Mouse (Mus musculus): ENCODE results near the gene Gpld1. TPM values are rescaled to one million over a fixed set of nuclear protein-coding genes. Genes with fewer than 3 reads are reported as not detected.
A peak's percentile ranks its signal among the peaks of the same experiment; 100 is the strongest.

Gene Gpld1
- polyA plus RNA-seq, 1 experiment from 2014 or later = 0.27 TPM

- Histone ChIP-seq H3K9me3 (ENCODE audit: control insufficient read depth, low read length) (no peaks in the 10 kb centered on the region), H3K9ac (ENCODE audit: low read length) (no peak overlapping the region), H3K36me3 (ENCODE audit: control insufficient read depth, insufficient read depth, low read length) (peaks cover 53% of the 10 kb centered on the region), H3K27ac (replicated peaks in 1 of 2; ENCODE audit: control insufficient read depth in 1 of 2, insufficient read depth in 1 of 2, low read depth in 2 of 2, low read length in 2 of 2) (no peak overlapping the region), H3K4me2 (ENCODE audit: low read length) (no peak overlapping the region), H3K4me1 (ENCODE audit: control insufficient read depth in 2 of 2, insufficient read depth in 2 of 2, low read length in 2 of 2) (peaks cover 5 to 11% of the 10 kb centered on the region in 2 experiments; a peak in 2 of 4 replicates), H3K27me3 (ENCODE audit: control insufficient read depth, insufficient read depth, low read length) (no peaks in the 10 kb centered on the region), H3K4me3 (ENCODE audit: control insufficient read depth in 1 of 2, insufficient read depth in 1 of 2, low read depth in 1 of 2, low read length in 2 of 2) (no peak overlapping the region)
- WGBS = 91% methylated on average over 7 of the region's 7 CpGs
- ATAC-seq (ENCODE audit: insufficient number of reproducible peaks, insufficient read depth, low FRiP score, low read depth) = no peak
These were observed 29.4 kb upstream of the Gpld1 start for GRCm38 (mm10) chr13:24913576-24913975.

DNA sequence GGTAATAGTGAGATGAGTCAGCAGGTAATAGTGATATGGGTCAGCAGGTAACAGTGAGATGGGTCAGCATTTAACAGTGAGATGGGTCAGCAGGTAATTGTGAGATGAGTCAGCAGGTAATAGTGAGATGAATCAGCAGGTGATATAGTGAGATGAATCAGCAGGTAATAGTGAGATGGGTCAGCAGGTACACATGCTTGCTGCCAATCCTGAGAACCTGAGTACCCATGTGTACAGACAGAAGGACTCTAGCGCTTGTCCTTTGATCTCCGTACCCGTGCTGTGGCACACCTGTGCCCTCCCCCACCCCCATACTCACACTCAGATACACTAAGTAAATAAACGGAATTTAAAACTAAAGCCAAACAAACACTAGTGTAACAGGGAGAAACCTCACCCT is 28.0 kb upstream of the Gpld1 start:
- H3K9me3 ChIP-seq (ENCODE audit: control insufficient read depth, low read length) = no peaks in the 10 kb centered on the region
- H3K36me3 ChIP-seq (ENCODE audit: control insufficient read depth, insufficient read depth, low read length) = peaks cover 64% of the 10 kb centered on the region
- no peak for ATAC-seq (ENCODE audit: insufficient number of reproducible peaks, insufficient read depth, low FRiP score, low read depth)
- no peak overlapping the region for H3K9ac ChIP-seq (ENCODE audit: low read length)
- H3K27me3 ChIP-seq (ENCODE audit: control insufficient read depth, insufficient read depth, low read length) = no peaks in the 10 kb centered on the region
- H3K4me2 ChIP-seq (ENCODE audit: low read length) = no peak overlapping the region
- H3K27ac ChIP-seq (replicated peaks in 1 of 2; ENCODE audit: control insufficient read depth in 1 of 2, insufficient read depth in 1 of 2, low read depth in 2 of 2, low read length in 2 of 2) = no peak overlapping the region
- no peak overlapping the region for H3K4me3 ChIP-seq (ENCODE audit: control insufficient read depth in 1 of 2, insufficient read depth in 1 of 2, low read depth in 1 of 2, low read length in 2 of 2)
- WGBS = 74% methylated on average over 4 of the region's 4 CpGs
- H3K4me1 ChIP-seq (ENCODE audit: control insufficient read depth in 2 of 2, insufficient read depth in 2 of 2, low read length in 2 of 2) = peaks cover 5 to 11% of the 10 kb centered on the region in 2 experiments; a peak in 2 of 4 replicates

- WGBS = 57% methylated on average over 13 of the region's 13 CpGs
- Histone ChIP-seq H3K27ac (replicated peaks in 1 of 2; ENCODE audit: control insufficient read depth in 1 of 2, insufficient read depth in 1 of 2, low read depth in 2 of 2, low read length in 2 of 2) (no peak overlapping the region), H3K4me1 (ENCODE audit: control insufficient read depth in 2 of 2, insufficient read depth in 2 of 2, low read length in 2 of 2) (peaks cover 5 to 11% of the 10 kb centered on the region in 2 experiments; a peak in 2 of 4 replicates), H3K27me3 (ENCODE audit: control insufficient read depth, insufficient read depth, low read length) (no peaks in the 10 kb centered on the region), H3K9me3 (ENCODE audit: control insufficient read depth, low read length) (no peaks in the 10 kb centered on the region), H3K36me3 (ENCODE audit: control insufficient read depth, insufficient read depth, low read length) (peaks cover 59% of the 10 kb centered on the region), H3K4me3 (ENCODE audit: control insufficient read depth in 1 of 2, insufficient read depth in 1 of 2, low read depth in 1 of 2, low read length in 2 of 2) (no peak overlapping the region), H3K9ac (ENCODE audit: low read length) (no peak overlapping the region), H3K4me2 (ENCODE audit: low read length) (no peak overlapping the region)
- no peak for ATAC-seq (ENCODE audit: insufficient number of reproducible peaks, insufficient read depth, low FRiP score, low read depth)
These were observed 27.1 kb upstream of the Gpld1 start for GRCm38 (mm10) chr13:24915831-24916230.

GRCm38 (mm10) chr13:24920333-24920977 is 22.5 kb upstream of the Gpld1 start:
- H3K4me1 ChIP-seq (ENCODE audit: control insufficient read depth in 2 of 2, insufficient read depth in 2 of 2, low read length in 2 of 2) = peaks cover 3 to 5% of the 10 kb centered on the region in 2 experiments; a peak in 2 of 4 replicates
- peak; percentile 59; the same call in 1 of the 2 replicates for ATAC-seq (ENCODE audit: insufficient number of reproducible peaks, insufficient read depth, low FRiP score, low read depth)
- 22% methylated on average over 5 of the region's 5 CpGs for WGBS
- H3K36me3 ChIP-seq (ENCODE audit: control insufficient read depth, insufficient read depth, low read length) = peaks cover 58% of the 10 kb centered on the region
- H3K9me3 ChIP-seq (ENCODE audit: control insufficient read depth, low read length) = no peaks in the 10 kb centered on the region
- H3K9ac ChIP-seq (ENCODE audit: low read length) = no peak overlapping the region
- no peak overlapping the region for H3K4me3 ChIP-seq (ENCODE audit: control insufficient read depth in 1 of 2, insufficient read depth in 1 of 2, low read depth in 1 of 2, low read length in 2 of 2)
- no peak overlapping the region for H3K4me2 ChIP-seq (ENCODE audit: low read length)
- H3K27ac ChIP-seq (replicated peaks in 1 of 2; ENCODE audit: control insufficient read depth in 1 of 2, insufficient read depth in 1 of 2, low read depth in 2 of 2, low read length in 2 of 2) = no peak overlapping the region
- no peaks in the 10 kb centered on the region for H3K27me3 ChIP-seq (ENCODE audit: control insufficient read depth, insufficient read depth, low read length)

DNA sequence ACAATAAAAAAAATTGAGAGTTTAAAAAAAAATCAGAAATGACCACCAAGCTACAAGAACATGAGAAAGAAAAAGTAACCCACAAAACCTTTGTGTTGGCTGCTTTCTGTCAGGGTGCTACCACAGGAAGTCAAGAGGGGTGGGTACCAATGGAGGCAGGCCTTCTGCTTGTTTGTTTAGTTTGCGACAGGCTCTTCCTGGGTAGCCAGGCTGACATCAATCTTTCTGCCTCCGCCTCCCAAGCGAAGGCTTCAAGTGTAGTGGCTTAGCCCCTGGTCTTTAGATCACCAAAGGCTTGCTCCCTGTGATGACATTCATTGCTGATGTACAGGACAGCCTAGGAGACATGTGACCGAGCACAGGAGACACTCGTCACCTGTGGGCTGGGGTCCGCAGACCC is 21.7 kb upstream of the Gpld1 start:
- H3K36me3 ChIP-seq (ENCODE audit: control insufficient read depth, insufficient read depth, low read length) = peaks cover 65% of the 10 kb centered on the region
- WGBS = 76% methylated on average over 6 of the region's 6 CpGs
- H3K4me3 ChIP-seq (ENCODE audit: control insufficient read depth in 1 of 2, insufficient read depth in 1 of 2, low read depth in 1 of 2, low read length in 2 of 2) = no peak overlapping the region
- H3K4me2 ChIP-seq (ENCODE audit: low read length) = no peak overlapping the region
- no peaks in the 10 kb centered on the region for H3K4me1 ChIP-seq (ENCODE audit: control insufficient read depth in 2 of 2, insufficient read depth in 2 of 2, low read length in 2 of 2)
- no peak for ATAC-seq (ENCODE audit: insufficient number of reproducible peaks, insufficient read depth, low FRiP score, low read depth)
- no peaks in the 10 kb centered on the region for H3K9me3 ChIP-seq (ENCODE audit: control insufficient read depth, low read length)
- no peaks in the 10 kb centered on the region for H3K27me3 ChIP-seq (ENCODE audit: control insufficient read depth, insufficient read depth, low read length)
- H3K9ac ChIP-seq (ENCODE audit: low read length) = no peak overlapping the region
- no peak overlapping the region for H3K27ac ChIP-seq (replicated peaks in 1 of 2; ENCODE audit: control insufficient read depth in 1 of 2, insufficient read depth in 1 of 2, low read depth in 2 of 2, low read length in 2 of 2)

DNA sequence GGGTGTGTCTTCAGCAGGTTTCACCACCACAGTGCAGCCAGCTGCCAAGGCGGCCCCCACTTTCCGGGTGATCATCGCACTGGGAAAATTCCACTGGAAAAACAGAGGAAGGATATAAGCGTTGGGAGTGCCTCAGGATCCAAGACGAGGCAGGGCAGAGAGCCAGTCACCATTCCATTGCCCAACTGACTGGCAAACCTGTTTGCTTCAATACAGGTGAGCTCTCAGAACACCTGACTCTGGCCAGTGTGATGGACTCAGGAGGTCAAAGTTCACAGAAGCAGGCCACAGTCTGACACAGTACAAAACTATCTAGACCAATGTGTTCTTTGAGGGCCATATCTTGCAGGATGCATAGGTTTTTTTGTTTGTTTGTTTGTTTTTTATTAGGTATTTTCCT is 19.0 kb upstream of the Gpld1 start:
- H3K4me3 ChIP-seq (ENCODE audit: control insufficient read depth in 1 of 2, insufficient read depth in 1 of 2, low read depth in 1 of 2, low read length in 2 of 2) = no peak overlapping the region
- H3K27me3 ChIP-seq (ENCODE audit: control insufficient read depth, insufficient read depth, low read length) = no peaks in the 10 kb centered on the region
- no peak for ATAC-seq (ENCODE audit: insufficient number of reproducible peaks, insufficient read depth, low FRiP score, low read depth)
- peaks cover 0 to 5% of the 10 kb centered on the region in 2 experiments; a peak in 1 of 4 replicates for H3K4me1 ChIP-seq (ENCODE audit: control insufficient read depth in 2 of 2, insufficient read depth in 2 of 2, low read length in 2 of 2)
- H3K9ac ChIP-seq (ENCODE audit: low read length) = no peak overlapping the region
- H3K4me2 ChIP-seq (ENCODE audit: low read length) = no peak overlapping the region
- 79% methylated on average over 5 of the region's 5 CpGs for WGBS
- no peaks in the 10 kb centered on the region for H3K9me3 ChIP-seq (ENCODE audit: control insufficient read depth, low read length)
- no peak overlapping the region for H3K27ac ChIP-seq (replicated peaks in 1 of 2; ENCODE audit: control insufficient read depth in 1 of 2, insufficient read depth in 1 of 2, low read depth in 2 of 2, low read length in 2 of 2)
- peaks cover 51% of the 10 kb centered on the region for H3K36me3 ChIP-seq (ENCODE audit: control insufficient read depth, insufficient read depth, low read length)

GRCm38 (mm10) chr13:24930591-24930990 is 12.4 kb upstream of the Gpld1 start:
- peaks cover 0 to 5% of the 10 kb centered on the region in 2 experiments; a peak in 2 of 4 replicates for H3K4me1 ChIP-seq (ENCODE audit: control insufficient read depth in 2 of 2, insufficient read depth in 2 of 2, low read length in 2 of 2)
- H3K4me2 ChIP-seq (ENCODE audit: low read length) = no peak overlapping the region
- H3K9me3 ChIP-seq (ENCODE audit: control insufficient read depth, low read length) = no peaks in the 10 kb centered on the region
- H3K27ac ChIP-seq (replicated peaks in 1 of 2; ENCODE audit: control insufficient read depth in 1 of 2, insufficient read depth in 1 of 2, low read depth in 2 of 2, low read length in 2 of 2) = no peak overlapping the region
- no peak for ATAC-seq (ENCODE audit: insufficient number of reproducible peaks, insufficient read depth, low FRiP score, low read depth)
- H3K4me3 ChIP-seq (ENCODE audit: control insufficient read depth in 1 of 2, insufficient read depth in 1 of 2, low read depth in 1 of 2, low read length in 2 of 2) = no peak overlapping the region
- no peaks in the 10 kb centered on the region for H3K27me3 ChIP-seq (ENCODE audit: control insufficient read depth, insufficient read depth, low read length)
- H3K36me3 ChIP-seq (ENCODE audit: control insufficient read depth, insufficient read depth, low read length) = peaks cover 15% of the 10 kb centered on the region
- H3K9ac ChIP-seq (ENCODE audit: low read length) = no peak overlapping the region

DNA sequence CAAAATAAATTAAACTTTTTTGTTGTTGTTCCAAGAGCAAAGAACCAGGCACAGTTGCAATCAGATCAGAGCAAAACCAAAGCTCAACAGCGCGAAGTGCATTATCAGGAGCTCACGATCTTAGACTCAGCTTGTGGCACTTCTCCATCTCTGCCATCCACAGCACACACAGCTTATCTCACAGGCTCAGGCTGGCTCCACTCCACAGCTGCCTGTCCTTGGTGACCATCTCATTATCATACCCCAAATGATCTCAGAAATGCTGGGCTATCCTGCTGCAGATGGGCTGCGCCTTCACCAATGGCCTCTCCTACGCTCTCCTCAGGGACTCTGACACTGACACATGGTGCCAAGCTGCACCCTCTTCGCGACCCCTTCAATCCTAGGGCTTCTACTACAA is 9.8 kb upstream of the Gpld1 start:
- no peak overlapping the region for H3K9ac ChIP-seq (ENCODE audit: low read length)
- ATAC-seq (ENCODE audit: insufficient number of reproducible peaks, insufficient read depth, low FRiP score, low read depth) = no peak
- no peaks in the 10 kb centered on the region for H3K9me3 ChIP-seq (ENCODE audit: control insufficient read depth, low read length)
- no peak overlapping the region for H3K27ac ChIP-seq (replicated peaks in 1 of 2; ENCODE audit: control insufficient read depth in 1 of 2, insufficient read depth in 1 of 2, low read depth in 2 of 2, low read length in 2 of 2)
- 80% methylated on average over 7 of the region's 7 CpGs for WGBS
- H3K27me3 ChIP-seq (ENCODE audit: control insufficient read depth, insufficient read depth, low read length) = no peaks in the 10 kb centered on the region
- peaks cover 4% of the 10 kb centered on the region in 2 experiments; a peak in 3 of 4 replicates for H3K4me1 ChIP-seq (ENCODE audit: control insufficient read depth in 2 of 2, insufficient read depth in 2 of 2, low read length in 2 of 2)
- no peak overlapping the region for H3K4me3 ChIP-seq (ENCODE audit: control insufficient read depth in 1 of 2, insufficient read depth in 1 of 2, low read depth in 1 of 2, low read length in 2 of 2)
- peaks cover 7% of the 10 kb centered on the region; the same call in 1 of the 2 replicates for H3K36me3 ChIP-seq (ENCODE audit: control insufficient read depth, insufficient read depth, low read length)
- no peak overlapping the region for H3K4me2 ChIP-seq (ENCODE audit: low read length)

All from heart, embryonic 14.5 days (tissue).